Mouse (Mus musculus) CH12.LX (cell line): ENCODE measurements around the gene Gse1. TPM values are rescaled to one million over a fixed set of nuclear protein-coding genes. Genes with fewer than 3 reads are reported as not detected.

Source experiments
- DNase-seq: peaks from one replicate; pipeline ENCODE4 v3.0.0-alpha.2; 2013; ENCODE audit errors: extremely low read depth
- H3K27ac ChIP-seq: 2 replicates; pipeline ENCODE4 v1.5.1; 2012; ENCODE audit warnings: low read depth, mild to moderate bottlenecking, control low read depth, moderate library complexity; ENCODE audit not compliant: insufficient read depth
- H3K27me3 ChIP-seq: replicated peaks from 2 replicates; pipeline ENCODE3; 2012; ENCODE audit warnings: inconsistent platforms
- H3K36me3 ChIP-seq, 2 experiments: replicated peaks in 1 of 2; 2 replicates each; pipeline versions ENCODE3 to v1.6.1; 2012; ENCODE audit warnings: inconsistent platforms in 1 of 2, low read length in 1 of 2, mild to moderate bottlenecking in 1 of 2, mixed read lengths in 1 of 2, moderate library complexity in 1 of 2; ENCODE audit not compliant: control insufficient read depth in 1 of 2, insufficient read depth in 1 of 2
- H3K4me1 ChIP-seq, 2 experiments: 2 replicates each; pipeline ENCODE4 v1.6.1; 2012; ENCODE audit warnings: inconsistent platforms in 1 of 2, moderate library complexity in 1 of 2; ENCODE audit not compliant: insufficient read depth in 2 of 2, control insufficient read depth in 1 of 2
- H3K4me2 ChIP-seq: 2 replicates; pipeline ENCODE4 v1.6.1; 2012; ENCODE audit warnings: low read depth, mild to moderate bottlenecking, control low read depth; ENCODE audit not compliant: poor library complexity, insufficient read depth, severe bottlenecking
- H3K4me3 ChIP-seq, 3 experiments: fragments of 150-350 bp in 1 of 3; sonication (generic) in 1 of 3; replicated peaks in 1 of 3; 2 replicates each; pipeline versions ENCODE3 to v1.5.1; 2011 to 2012; ENCODE audit warnings: low read depth in 2 of 3, low read length in 2 of 3, mild to moderate bottlenecking in 2 of 3, moderate library complexity in 2 of 3, control low read depth in 1 of 3, improper control_type of control experiment in 1 of 3, inconsistent platforms in 1 of 3, mixed read lengths in 1 of 3; ENCODE audit not compliant: poor library complexity in 1 of 3
- H3K79me2 ChIP-seq: replicated peaks from 2 replicates; pipeline ENCODE4 v1.6.1; 2012; ENCODE audit warnings: mild to moderate bottlenecking, moderate library complexity; ENCODE audit not compliant: control insufficient read depth, poor library complexity, insufficient read depth, severe bottlenecking; ENCODE audit errors: extremely low read depth
- H3K9ac ChIP-seq: 2 replicates; pipeline ENCODE4 v1.6.1; 2012; ENCODE audit warnings: low read depth, mild to moderate bottlenecking, control low read depth, moderate library complexity; ENCODE audit not compliant: insufficient read depth
- H3K9me3 ChIP-seq: replicated peaks from 2 replicates; pipeline ENCODE3; 2012; ENCODE audit warnings: low read length, inconsistent platforms, mixed read lengths
- BHLHE40 ChIP-seq: IDR thresholded peaks from 2 replicates; pipeline ENCODE4 v1.6.1; 2011; ENCODE audit warnings: mild to moderate bottlenecking, low read depth, low read length, improper control_type of control experiment
- CHD2 ChIP-seq: IDR thresholded peaks from 2 replicates; pipeline ENCODE4 v1.6.1; 2011; ENCODE audit warnings: low read length, improper control_type of control experiment
- CTCF ChIP-seq, 2 experiments: IDR thresholded peaks in 1 of 2; conservative IDR thresholded peaks in 1 of 2; 2 replicates each; pipeline ENCODE4 v1.5.1; 2011 to 2012; ENCODE audit warnings: low read depth in 2 of 2, low read length in 2 of 2, improper control_type of control experiment in 1 of 2, inconsistent platforms in 1 of 2, mild to moderate bottlenecking in 1 of 2, moderate library complexity in 1 of 2
- E2F4 ChIP-seq: IDR thresholded peaks from 2 replicates; pipeline ENCODE4 v1.6.1; 2011; ENCODE audit warnings: low read depth, low read length, improper control_type of control experiment; ENCODE audit not compliant: insufficient replicate concordance
- ELF1 ChIP-seq: IDR thresholded peaks from 2 replicates; pipeline ENCODE4 v1.6.1; 2014; ENCODE audit warnings: low read depth, mild to moderate bottlenecking, inconsistent platforms, low read length, improper control_type of control experiment
- EP300 ChIP-seq: IDR thresholded peaks from 2 replicates; pipeline ENCODE4 v1.6.1; 2011; ENCODE audit warnings: low read length, improper control_type of control experiment
- ETS1 ChIP-seq: conservative IDR thresholded peaks from 2 replicates; pipeline ENCODE4 v1.6.1; 2012; ENCODE audit warnings: low read depth, mild to moderate bottlenecking, inconsistent platforms, low read length, improper control_type of control experiment, moderate library complexity
- GABPA ChIP-seq: IDR thresholded peaks from 2 replicates; pipeline ENCODE4 v1.6.1; 2012; ENCODE audit warnings: low read depth, low read length, improper control_type of control experiment, inconsistent platforms; ENCODE audit not compliant: insufficient replicate concordance
- HCFC1 ChIP-seq: IDR thresholded peaks from 2 replicates; pipeline ENCODE4 v1.6.1; 2012; ENCODE audit warnings: low read depth, mild to moderate bottlenecking, inconsistent platforms, low read length, improper control_type of control experiment
- IRF4 ChIP-seq: IDR thresholded peaks from 2 replicates; pipeline ENCODE4 v1.6.1; 2014; ENCODE audit warnings: low read depth, mild to moderate bottlenecking, inconsistent platforms, low read length, improper control_type of control experiment
- JUN ChIP-seq: IDR thresholded peaks from 2 replicates; pipeline ENCODE4 v1.6.1; 2011; ENCODE audit warnings: low read depth, mild to moderate bottlenecking, low read length, improper control_type of control experiment, moderate library complexity; ENCODE audit not compliant: insufficient read depth
- JUND ChIP-seq: conservative IDR thresholded peaks from 2 replicates; pipeline ENCODE4 v1.6.1; 2011; ENCODE audit warnings: low read depth, low read length, improper control_type of control experiment
- KAT2A ChIP-seq: IDR thresholded peaks from 2 replicates; pipeline ENCODE4 v1.6.1; 2012; ENCODE audit warnings: low read length, improper control_type of control experiment, inconsistent platforms; ENCODE audit not compliant: insufficient replicate concordance
- MAFK ChIP-seq: IDR thresholded peaks from 2 replicates; pipeline ENCODE4 v1.6.1; 2011; ENCODE audit warnings: low read length, improper control_type of control experiment; ENCODE audit not compliant: insufficient replicate concordance
- MAX ChIP-seq: IDR thresholded peaks from 2 replicates; pipeline ENCODE4 v1.6.1; 2011; ENCODE audit warnings: low read length, improper control_type of control experiment
- MAZ ChIP-seq: IDR thresholded peaks from 2 replicates; pipeline ENCODE4 v1.6.1; 2012; ENCODE audit warnings: low read depth, mild to moderate bottlenecking, inconsistent platforms, low read length, improper control_type of control experiment, moderate library complexity
- MEF2A ChIP-seq: IDR thresholded peaks from 2 replicates; pipeline ENCODE4 v1.6.1; 2014; ENCODE audit warnings: low read depth, mild to moderate bottlenecking, inconsistent platforms, low read length, improper control_type of control experiment, borderline replicate concordance
- MXI1 ChIP-seq: IDR thresholded peaks from 2 replicates; pipeline ENCODE4 v1.6.1; 2011; ENCODE audit warnings: mild to moderate bottlenecking, low read depth, low read length, improper control_type of control experiment
- MYC ChIP-seq: IDR thresholded peaks from 2 replicates; pipeline ENCODE4 v1.6.1; 2011; ENCODE audit warnings: low read depth, mild to moderate bottlenecking, improper control_type of control experiment, low read length
- NELFE ChIP-seq: IDR thresholded peaks from 2 replicates; pipeline ENCODE4 v1.6.1; 2011; ENCODE audit warnings: low read depth, low read length, improper control_type of control experiment
- NRF1 ChIP-seq: IDR thresholded peaks from 2 replicates; pipeline ENCODE4 v1.6.1; 2014; ENCODE audit warnings: low read depth, mild to moderate bottlenecking, inconsistent platforms, low read length, improper control_type of control experiment, moderate library complexity
- PAX5 ChIP-seq: IDR thresholded peaks from 2 replicates; pipeline ENCODE4 v1.6.1; 2012; ENCODE audit warnings: low read length, inconsistent platforms, mixed read lengths
- POLR2A ChIP-seq: IDR thresholded peaks from 2 replicates; pipeline ENCODE4 v1.6.1; 2011; ENCODE audit warnings: low read depth, mild to moderate bottlenecking, improper control_type of control experiment, low read length
- POLR2AphosphoS2 ChIP-seq: IDR thresholded peaks from 2 replicates; pipeline ENCODE4 v1.6.1; 2011; ENCODE audit warnings: low read depth, low read length, improper control_type of control experiment
- RAD21 ChIP-seq: IDR thresholded peaks from 2 replicates; pipeline ENCODE4 v1.6.1; 2011; ENCODE audit warnings: low read depth, mild to moderate bottlenecking, low read length, improper control_type of control experiment, moderate library complexity
- RCOR1 ChIP-seq: conservative IDR thresholded peaks from 2 replicates; pipeline ENCODE4 v1.6.1; 2012; ENCODE audit warnings: low read depth, mild to moderate bottlenecking, inconsistent platforms, low read length, improper control_type of control experiment
- SIN3A ChIP-seq: IDR thresholded peaks from 2 replicates; pipeline ENCODE4 v1.6.1; 2012; ENCODE audit warnings: low read length, improper control_type of control experiment, inconsistent platforms
- SMC3 ChIP-seq: IDR thresholded peaks from 2 replicates; pipeline ENCODE4 v1.6.1; 2011; ENCODE audit warnings: low read depth, low read length, improper control_type of control experiment
- TBP ChIP-seq: conservative IDR thresholded peaks from 2 replicates; pipeline ENCODE4 v1.6.1; 2011; ENCODE audit warnings: low read depth, low read length, improper control_type of control experiment
- TCF12 ChIP-seq: IDR thresholded peaks from 2 replicates; pipeline ENCODE4 v1.6.1; 2014; ENCODE audit warnings: low read depth, mild to moderate bottlenecking, inconsistent platforms, low read length, improper control_type of control experiment
- UBTF ChIP-seq: IDR thresholded peaks from 2 replicates; pipeline ENCODE4 v1.6.1; 2012; ENCODE audit warnings: low read depth, mild to moderate bottlenecking, inconsistent platforms, low read length, improper control_type of control experiment, moderate library complexity
- USF1 ChIP-seq: IDR thresholded peaks from 2 replicates; pipeline ENCODE4 v1.6.1; 2014; ENCODE audit warnings: low read depth, mild to moderate bottlenecking, inconsistent platforms, low read length, improper control_type of control experiment
- USF2 ChIP-seq: conservative IDR thresholded peaks from 2 replicates; pipeline ENCODE4 v1.6.1; 2011; ENCODE audit warnings: low read depth, low read length, improper control_type of control experiment
- ZC3H11A ChIP-seq: IDR thresholded peaks from 2 replicates; pipeline ENCODE4 v1.6.1; 2012; ENCODE audit warnings: low read depth, mild to moderate bottlenecking, inconsistent platforms, low read length, improper control_type of control experiment
- ZKSCAN1 ChIP-seq: IDR thresholded peaks from 2 replicates; pipeline ENCODE4 v1.6.1; 2012; ENCODE audit warnings: low read depth, inconsistent platforms, low read length, improper control_type of control experiment, borderline replicate concordance
- ZMIZ1 ChIP-seq: IDR thresholded peaks from 2 replicates; pipeline ENCODE4 v1.6.1; 2012; ENCODE audit warnings: low read depth, mild to moderate bottlenecking, inconsistent platforms, low read length, improper control_type of control experiment
- ZNF384 ChIP-seq: IDR thresholded peaks from 2 replicates; pipeline ENCODE4 v1.6.1; 2012; ENCODE audit warnings: low read depth, low read length, improper control_type of control experiment, inconsistent platforms
- dilution Hi-C: fragments of 300-500 bp; cut with MboI; formaldehyde crosslinking; loops from 2 replicates; pipeline ENCODE4 v1.14.3; 2020; ENCODE audit warnings: low sequenced_read_pairs; ENCODE audit not compliant: extremely low pct_unique_long_range_greater_than_20kb, extremely low pct_ligation_motif_present
- in situ Hi-C: fragments of 300-500 bp; cut with MboI; formaldehyde crosslinking; loops from 3 replicates; pipeline ENCODE4 v1.14.3; 2019; ENCODE audit warnings: low sequenced_read_pairs, low pct_ligation_motif_present, low pct_unique_long_range_greater_than_20kb, mixed read lengths
- polyA plus RNA-seq: library from polyadenylated mRNA; unstranded; fragments of >175 nt; gene quantifications from 2 replicates; pipeline ENCODE4 v1.2.1, GENCODE M21; 2012; ENCODE audit warnings: low read depth; ENCODE audit not compliant: insufficient read length
- total RNA-seq, 2 experiments: library from RNA; depleted of rRNA; stranded (reverse); fragments of 300-350 nt in 1 of 2; fragments of >200 nt in 1 of 2; gene quantifications; 2 replicates each; pipeline ENCODE4 v1.2.3; 2012 to 2014

The Gse1 gene
- total and polyA plus RNA-seq, 3 experiments, result 1.3 to 9.8 (median 8.5) TPM

- in situ Hi-C loops, result no loop called here
- Histone ChIP-seq H3K27me3 (no peaks in the 10 kb centered on the region), H3K79me2 (peaks cover 56% of the 10 kb centered on the region), H3K4me1 (peaks cover 48 to 66% of the 10 kb centered on the region in 2 experiments), H3K9ac (peak overlapping the region; percentile 97), H3K4me2 (peak overlapping the region; percentile 86; the same call in 1 of the 2 replicates), H3K4me3 (peak overlapping the region; percentile 72 to 94 (median 87)), H3K36me3 (peaks cover 0 to 12% of the 10 kb centered on the region in 2 experiments), H3K9me3 (peaks cover 6% of the 10 kb centered on the region)
- peak; percentile 39 for DNase-seq
- dilution Hi-C loops, result no loop called here
- TF ChIP-seq ZKSCAN1 (no peak), KAT2A (no peak), MAZ (peak; percentile 53; the same call in 1 of the 2 replicates), JUND (no peak), SMC3 (no peak), GABPA (no peak), CTCF (conservative IDR thresholded peaks at IDR 0.05 in 1 of 2, IDR thresholded peaks at IDR 0.05 in 1 of 2; ENCODE audit: low read depth in 2 of 2, low read length in 2 of 2) (no peak), TCF12 (peak; percentile 55), MYC (peak; percentile 23; the same call in 1 of the 2 replicates), UBTF (no peak), MAX (no peak; the same call in 1 of the 2 replicates), CHD2 (no peak), ZC3H11A (no peak), USF1 (peak; percentile 53), EP300 (peak; percentile 42; the same call in 1 of the 2 replicates), MXI1 (peak; percentile 88; the same call in 1 of the 2 replicates), HCFC1 (no peak), MAFK (no peak), MEF2A (peak; percentile 13; the same call in 1 of the 2 replicates), ELF1 (peak; percentile 80), USF2 (no peak), PAX5 (no peak), RCOR1 (no peak), TBP (no peak), E2F4 (no peak), RAD21 (no peak), ZNF384 (peak; percentile 44; the same call in 1 of the 2 replicates), SIN3A (peak; percentile 90), JUN (no peak), ETS1 (peak; percentile 65), NELFE (peak; percentile 49; the same call in 1 of the 2 replicates), POLR2AphosphoS2 (no peak), IRF4 (peak; percentile 82), POLR2A (no peak; the same call in 1 of the 2 replicates), NRF1 (peak; percentile 52), BHLHE40 (peak; percentile 96), ZMIZ1 (0 out of 2 replicates have a peak, but pooled peaks have one; percentile 48)
- TF ChIP-seq, all 38 proteins: peak for 16
- H3K27ac ChIP-seq, result peak overlapping the region; percentile 95
Observed at GRCm38 (mm10) chr8:120489142-120489754, 261.0 kb downstream of the Gse1 start.
